Mouse (Mus musculus): ENCODE results near the gene Plpp1.

Plpp1 gene

GRCm38 (mm10) chr13:112818125-112818524, 17.5 kb downstream of the Plpp1 start:
- DNase-seq = no peak

- no peak for DNase-seq
These were observed 21.8 kb downstream of the Plpp1 start for GRCm38 (mm10) chr13:112822413-112822812.

GRCm38 (mm10) chr13:112823236-112823910, 22.8 kb downstream of the Plpp1 start:
- no peak for DNase-seq

- no peak for DNase-seq
These were observed 23.5 kb downstream of the Plpp1 start for GRCm38 (mm10) chr13:112823911-112824648.

GRCm38 (mm10) chr13:112825479-112825878, 24.9 kb downstream of the Plpp1 start:
- no peak for DNase-seq

- DNase-seq = no peak
These were observed 29.0 kb downstream of the Plpp1 start for GRCm38 (mm10) chr13:112829619-112830018.

GRCm38 (mm10) chr13:112832589-112832988, 32.0 kb downstream of the Plpp1 start:
- DNase-seq = no peak

GRCm38 (mm10) chr13:112833253-112833894, 32.8 kb downstream of the Plpp1 start:
- DNase-seq = no peak

GRCm38 (mm10) chr13:112833895-112834263, 33.3 kb downstream of the Plpp1 start:
- DNase-seq = no peak

- DNase-seq = peak; percentile 14
These were observed 34.5 kb downstream of the Plpp1 start for GRCm38 (mm10) chr13:112835113-112835512.

GRCm38 (mm10) chr13:112836951-112837350, 36.4 kb downstream of the Plpp1 start:
- no peak for DNase-seq

GRCm38 (mm10) chr13:112837621-112838155, 37.1 kb downstream of the Plpp1 start:
- DNase-seq = no peak

- no peak for DNase-seq
These were observed 38.1 kb downstream of the Plpp1 start for GRCm38 (mm10) chr13:112838562-112839232.

- no peak for DNase-seq
These were observed 39.9 kb downstream of the Plpp1 start for GRCm38 (mm10) chr13:112840241-112841087.

GRCm38 (mm10) chr13:112845931-112846330, 45.3 kb downstream of the Plpp1 start:
- no peak for DNase-seq

- DNase-seq = no peak
These were observed 53.2 kb downstream of the Plpp1 start for GRCm38 (mm10) chr13:112853710-112854316.

- no peak for DNase-seq
These were observed 53.8 kb downstream of the Plpp1 start for GRCm38 (mm10) chr13:112854402-112854801.

- DNase-seq = no peak
These were observed 57.3 kb downstream of the Plpp1 start for GRCm38 (mm10) chr13:112857921-112858320.

- no peak for DNase-seq
These were observed 59.1 kb downstream of the Plpp1 start for GRCm38 (mm10) chr13:112859574-112860134.

- DNase-seq = no peak
These were observed 59.8 kb downstream of the Plpp1 start for GRCm38 (mm10) chr13:112860370-112860769.

- no peak for DNase-seq
These were observed 60.3 kb downstream of the Plpp1 start for GRCm38 (mm10) chr13:112860911-112861310.

Data from lung, postnatal 10 days (tissue).